Mouse (Mus musculus) E14TG2a.4 (cell line): ENCODE data around the gene Nr1d1.

Source experiments
- CTCF ChIP-seq: conservative IDR thresholded peaks from 2 replicates; pipeline ENCODE4 v1.5.1; 2014; ENCODE audit warnings: low read length
- NANOG ChIP-seq: IDR thresholded peaks from 2 replicates; pipeline ENCODE4 v1.6.1; 2014; ENCODE audit warnings: borderline replicate concordance, low read length, mixed read lengths
- POU5F1 ChIP-seq: IDR thresholded peaks from 2 replicates; pipeline ENCODE4 v1.6.1; 2014; ENCODE audit warnings: low read length, borderline replicate concordance

DNA sequence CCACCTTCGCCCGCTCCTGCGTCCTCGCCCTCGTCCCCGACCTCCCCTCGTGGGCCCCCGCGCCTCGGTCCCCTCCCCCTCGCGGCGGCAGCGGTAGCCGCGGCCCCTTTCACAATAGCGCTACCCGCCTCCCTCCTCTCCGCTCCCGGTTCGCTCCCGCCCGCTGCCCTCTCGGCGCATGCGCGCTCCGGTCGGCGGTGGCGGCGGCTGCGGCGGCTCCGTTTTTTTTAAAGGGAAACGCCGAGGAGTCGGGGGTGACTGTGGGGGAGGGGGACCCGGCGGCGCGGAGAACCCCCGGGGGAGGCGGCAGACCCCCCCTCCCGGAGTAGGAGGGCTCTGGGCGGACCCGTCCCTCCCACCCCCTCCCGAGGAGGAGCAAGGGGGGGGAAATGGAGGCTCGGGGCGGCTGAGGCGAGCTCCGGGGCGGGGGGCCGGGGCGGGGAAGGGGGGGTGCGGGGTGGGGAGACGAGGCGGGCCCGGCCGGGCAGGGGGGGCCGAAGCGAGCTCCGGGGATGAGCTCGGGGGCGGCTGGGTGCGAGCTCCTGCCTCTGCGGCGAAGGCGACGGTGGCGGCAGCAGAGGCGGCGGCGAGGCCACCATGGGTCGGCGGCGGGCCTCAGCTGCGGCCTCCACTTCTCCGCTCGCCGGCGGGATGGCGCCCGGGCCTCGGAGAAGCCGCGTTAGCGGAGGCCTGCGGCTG is 20.0 kb upstream of the Nr1d1 start, which contains the start of gene Msl1:
- TF ChIP-seq CTCF: no peak
- TF ChIP-seq POU5F1: no peak
- no peak for TF ChIP-seq NANOG
